Mouse (Mus musculus) ES-Bruce4 (cell line): ENCODE results near the gene Hdac4.

Experiments
- CTCF ChIP-seq: IDR thresholded peaks from one replicate; pipeline ENCODE4 v1.8.1; 2011; ENCODE audit warnings: low read depth, low read length
- POLR2A ChIP-seq: IDR thresholded peaks from one replicate; pipeline ENCODE4 v1.8.1; 2011; ENCODE audit warnings: low read length; ENCODE audit not compliant: insufficient read depth

GRCm38 (mm10) chr1:91981381-91981780, 214.1 kb downstream of the Hdac4 start:
- TF ChIP-seq POLR2A: no peak
- TF ChIP-seq CTCF: no peak
